Mouse (Mus musculus): ENCODE measurements around the gene Tenm2.

DNA sequence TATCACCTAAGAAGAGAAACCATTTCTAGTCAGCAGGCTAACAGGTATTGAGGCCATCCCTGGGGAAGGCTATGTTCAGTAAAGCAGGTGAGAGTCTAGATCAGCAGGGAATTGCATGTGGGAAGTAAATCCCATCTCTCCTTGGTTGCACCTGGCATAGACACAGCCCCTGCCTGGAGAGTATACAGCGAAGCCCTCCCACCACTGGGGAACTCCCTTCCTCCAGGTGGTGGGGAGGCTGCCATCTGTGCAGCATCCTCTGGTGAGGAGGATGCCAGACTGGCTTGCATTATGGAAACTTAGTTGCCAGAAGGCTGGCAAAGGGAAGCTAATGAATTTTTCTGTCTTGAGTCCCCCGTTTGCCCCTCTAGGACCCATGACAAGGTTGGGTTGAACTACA is 1243.9 kb downstream of the Tenm2 start:
- TF ChIP-seq POLR2A (IDR thresholded peaks at IDR 0.05; ENCODE audit: low read depth, low read length) (no peak), CTCF (IDR thresholded peaks at IDR 0.05; ENCODE audit: extremely low read depth, insufficient read length, insufficient replicate concordance, low read depth, low read length) (no peak)

All from small intestine, adult 2 months (tissue).